Mouse (Mus musculus): Measurements from ENCODE around the gene Ncoa5. TPM values are rescaled to one million over a fixed set of nuclear protein-coding genes. Genes with fewer than 3 reads are reported as not detected.
A peak's percentile ranks its signal among the peaks of the same experiment; 100 is the strongest.

Gene Ncoa5
- polyA plus RNA-seq, 1 experiment = 25.1 TPM

GRCm38 (mm10) chr2:164953224-164953623, 81.4 kb downstream of the Ncoa5 start:
- H3K27me3 ChIP-seq (ENCODE audit: control insufficient read depth, insufficient read depth, low read length) = peaks cover 12% of the 10 kb centered on the region
- H3K27ac ChIP-seq (ENCODE audit: insufficient read depth, low read length) = no peak overlapping the region
- DNase-seq (ENCODE audit: low read depth in 1 of 2, low spot score in 2 of 2) = peak; percentile 42 to 68
- peaks cover 15% of the 10 kb centered on the region for H3K4me1 ChIP-seq (ENCODE audit: control insufficient read depth, insufficient read depth, insufficient read length)
- H3K4me3 ChIP-seq (ENCODE audit: extremely low read depth, insufficient read depth, insufficient read length) = no peak overlapping the region
- H3K36me3 ChIP-seq (ENCODE audit: control insufficient read depth, insufficient read depth, low read length) = no peaks in the 10 kb centered on the region
- WGBS = 4% methylated on average over 21 of the region's 21 CpGs
- TF ChIP-seq POLR2A (IDR thresholded peaks at IDR 0.05; ENCODE audit: low read depth, low read length) = no peak
- peak; percentile 93 for TF ChIP-seq CTCF (IDR thresholded peaks at IDR 0.05; ENCODE audit: extremely low read depth, insufficient read depth, insufficient read length, insufficient replicate concordance)

GRCm38 (mm10) chr2:164952448-164952847, 82.2 kb downstream of the Ncoa5 start:
- Histone ChIP-seq H3K4me1 (ENCODE audit: control insufficient read depth, insufficient read depth, insufficient read length) (peaks cover 15% of the 10 kb centered on the region), H3K27ac (ENCODE audit: insufficient read depth, low read length) (no peak overlapping the region), H3K27me3 (ENCODE audit: control insufficient read depth, insufficient read depth, low read length) (peaks cover 12% of the 10 kb centered on the region), H3K36me3 (ENCODE audit: control insufficient read depth, insufficient read depth, low read length) (no peaks in the 10 kb centered on the region), H3K4me3 (ENCODE audit: extremely low read depth, insufficient read depth, insufficient read length) (no peak overlapping the region)
- DNase-seq (ENCODE audit: low read depth in 1 of 2, low spot score in 2 of 2) = no peak
- 35% methylated on average over 13 of the region's 13 CpGs for WGBS
- TF ChIP-seq CTCF (IDR thresholded peaks at IDR 0.05; ENCODE audit: extremely low read depth, insufficient read depth, insufficient read length, insufficient replicate concordance) = peak; percentile 28; the same call in 1 of the 2 replicates
- TF ChIP-seq POLR2A (IDR thresholded peaks at IDR 0.05; ENCODE audit: low read depth, low read length) = no peak

GRCm38 (mm10) chr2:164951745-164952144, 82.9 kb downstream of the Ncoa5 start:
- DNase-seq (ENCODE audit: low read depth in 1 of 2, low spot score in 2 of 2) = no peak
- Histone ChIP-seq H3K4me3 (ENCODE audit: extremely low read depth, insufficient read depth, insufficient read length) (no peak overlapping the region), H3K4me1 (ENCODE audit: control insufficient read depth, insufficient read depth, insufficient read length) (peaks cover 15% of the 10 kb centered on the region), H3K27ac (ENCODE audit: insufficient read depth, low read length) (no peak overlapping the region), H3K36me3 (ENCODE audit: control insufficient read depth, insufficient read depth, low read length) (no peaks in the 10 kb centered on the region), H3K27me3 (ENCODE audit: control insufficient read depth, insufficient read depth, low read length) (peaks cover 12% of the 10 kb centered on the region)
- WGBS = 80% methylated on average over 4 of the region's 4 CpGs
- TF ChIP-seq POLR2A (IDR thresholded peaks at IDR 0.05; ENCODE audit: low read depth, low read length) (no peak), CTCF (IDR thresholded peaks at IDR 0.05; ENCODE audit: extremely low read depth, insufficient read depth, insufficient read length, insufficient replicate concordance) (peak; percentile 7; the same call in 1 of the 2 replicates)

GRCm38 (mm10) chr2:164950501-164950900, 84.2 kb downstream of the Ncoa5 start:
- H3K27me3 ChIP-seq (ENCODE audit: control insufficient read depth, insufficient read depth, low read length) = peaks cover 12% of the 10 kb centered on the region
- TF ChIP-seq POLR2A (IDR thresholded peaks at IDR 0.05; ENCODE audit: low read depth, low read length) (no peak), CTCF (IDR thresholded peaks at IDR 0.05; ENCODE audit: extremely low read depth, insufficient read depth, insufficient read length, insufficient replicate concordance) (peak; percentile 46; the same call in 1 of the 2 replicates)
- H3K4me1 ChIP-seq (ENCODE audit: control insufficient read depth, insufficient read depth, insufficient read length) = peaks cover 15% of the 10 kb centered on the region
- no peaks in the 10 kb centered on the region for H3K36me3 ChIP-seq (ENCODE audit: control insufficient read depth, insufficient read depth, low read length)
- H3K4me3 ChIP-seq (ENCODE audit: extremely low read depth, insufficient read depth, insufficient read length) = no peak overlapping the region
- peak in 1 of 2 experiments; percentile 32 for DNase-seq (ENCODE audit: low read depth in 1 of 2, low spot score in 2 of 2)
- 26% methylated on average over 13 of the region's 13 CpGs for WGBS
- no peak overlapping the region for H3K27ac ChIP-seq (ENCODE audit: insufficient read depth, low read length)

Other genes starting within 250 kb of the Ncoa5 start
- 9.5 and 12.9 TPM in 2 replicates for gene Snx21, start 249.0 kb downstream of the Ncoa5 start, polyA plus RNA-seq (2012; rRNA removed)
- 44.9 and 54.1 TPM in 2 replicates for gene Acot8, start 230.0 kb downstream of the Ncoa5 start, polyA plus RNA-seq (2012; rRNA removed)
- gene Zswim3, start 229.8 kb downstream of the Ncoa5 start, polyA plus RNA-seq (2012; rRNA removed) = 2.5 and 3.0 TPM in 2 replicates
- 7.7 and 9.3 TPM in 2 replicates for gene Zswim1, start 212.2 kb downstream of the Ncoa5 start, polyA plus RNA-seq (2012; rRNA removed)
- 0.16 and 0.40 TPM in 2 replicates for gene Spata25, start 206.3 kb downstream of the Ncoa5 start, polyA plus RNA-seq (2012; rRNA removed)
- gene Ctsa, start 202.0 kb downstream of the Ncoa5 start, polyA plus RNA-seq (2012; rRNA removed) = 318 and 362 TPM in 2 replicates
- 5.7 and 9.6 TPM in 2 replicates for gene Neurl2, start 201.4 kb downstream of the Ncoa5 start, polyA plus RNA-seq (2012; rRNA removed)
- gene Pltp, start 177.2 kb downstream of the Ncoa5 start, polyA plus RNA-seq (2012; rRNA removed) = 48.3 and 51.8 TPM in 2 replicates
- 33.2 and 36.7 TPM in 2 replicates for gene Pcif1, start 155.6 kb downstream of the Ncoa5 start, polyA plus RNA-seq (2012; rRNA removed)
- gene Zfp335, start 123.1 kb downstream of the Ncoa5 start, polyA plus RNA-seq (2012; rRNA removed) = 37.8 and 47.5 TPM in 2 replicates
- gene Mmp9, start 94.1 kb downstream of the Ncoa5 start, polyA plus RNA-seq (2012; rRNA removed) = 16.0 and 26.6 TPM in 2 replicates
- 1.2 and 1.3 TPM in 2 replicates for gene Slc12a5, start 74.1 kb downstream of the Ncoa5 start, polyA plus RNA-seq (2012; rRNA removed)
- 66.9 and 97.0 TPM in 2 replicates for gene Cd40, start 20.8 kb upstream of the Ncoa5 start, polyA plus RNA-seq (2012; rRNA removed)
- gene 1700025C18Rik, start 55.9 kb upstream of the Ncoa5 start, polyA plus RNA-seq (2012; rRNA removed) = not detected in 2 replicates
- 1.3 and 1.6 TPM in 2 replicates for gene Cdh22, start 200.0 kb upstream of the Ncoa5 start, polyA plus RNA-seq (2012; rRNA removed)